Mouse (Mus musculus) Patski (cell line): ENCODE data around the gene Prok1. TPM values are rescaled to one million over a fixed set of nuclear protein-coding genes. Genes with fewer than 3 reads are reported as not detected.
A peak's percentile ranks its signal among the peaks of the same experiment; 100 is the strongest.

Experiments
- ATAC-seq: fragments of 100-300 bp; one replicate; pipeline ENCODE4 v1.8.0; 2021
- CTCF ChIA-PET: fragments of 350-600 bp; sonication (Branson Sonifier 250); formaldehyde crosslinking; loops from one replicate; lab custom pipeline; 2022; ENCODE audit warnings: inconsistent platforms; lab: Charles Lee
- POLR2A ChIA-PET: fragments of 350-600 bp; sonication (Branson Sonifier 250); formaldehyde crosslinking; loops from one replicate; lab custom pipeline; 2022; ENCODE audit warnings: antibody characterized with exemption, inconsistent platforms; lab: Charles Lee
- DNase-seq: peaks from one replicate; pipeline ENCODE4 v3.0.0-alpha.2; 2011; ENCODE audit warnings: low read depth, low spot score
- H3K27me3 ChIP-seq: fragments of 371-371 bp; one replicate; pipeline ENCODE4 v1.5.1; 2021
- CTCF ChIP-seq: fragments of 100-300 bp; IDR thresholded peaks from one replicate; pipeline ENCODE4 v1.5.1; 2021
- in situ Hi-C: fragments of 300-500 bp; cut with MboI; formaldehyde crosslinking; loops from 3 replicates; pipeline ENCODE4 v1.11.1; 2018; ENCODE audit warnings: low pct_unique_long_range_greater_than_20kb, mixed read lengths
- polyA plus RNA-seq: library from polyadenylated mRNA; unstranded; gene quantifications from one replicate; pipeline ENCODE4 v1.2.3, GENCODE M21; 2021

The Prok1 gene
- polyA plus RNA-seq, 1 experiment from 2014 or later, result not detected

GRCm38 (mm10) chr3:107225820-107226219, 13.7 kb downstream of the Prok1 start:
- POLR2A ChIA-PET, result no interaction called here
- DNase-seq (no peak), ATAC-seq (no peak)
- in situ Hi-C loops, result no loop called here
- no peak for TF ChIP-seq CTCF
- CTCF ChIA-PET, result interaction anchor here (1.3 to 1.4 kb wide), 2 partner anchors 9 to 51 kb away, joined by 3 read pairs; no protein-coding TSS in a partner anchor
- H3K27me3 ChIP-seq, result peaks cover 14% of the 10 kb centered on the region

GRCm38 (mm10) chr3:107223230-107223629, 16.3 kb downstream of the Prok1 start:
- CTCF ChIA-PET, result no interaction called here
- ATAC-seq, result no peak
- in situ Hi-C loops, result no loop called here

GRCm38 (mm10) chr3:107221608-107222007, 17.9 kb downstream of the Prok1 start, which contains the start of gene Cym:
Cym (minus strand) TSS chr3:107221732.
- CTCF ChIA-PET, result interaction anchor here (1.1 kb wide), 1 partner anchor 12 kb away, joined by 4 read pairs; no protein-coding TSS in a partner anchor
- peaks cover 15% of the 10 kb centered on the region for H3K27me3 ChIP-seq
- no peak for DNase-seq
- in situ Hi-C loops, result no loop called here
- ATAC-seq, result no peak
- TF ChIP-seq CTCF, result no peak
- POLR2A ChIA-PET, result no interaction called here

More at GRCm38 (mm10) chr3:107223230-107223629, 16.3 kb downstream of the Prok1 start:
- H3K27me3 ChIP-seq, result peaks cover 13% of the 10 kb centered on the region
- DNase-seq, result no peak
- POLR2A ChIA-PET, result no interaction called here
- TF ChIP-seq CTCF, result no peak

- ChIA-PET POLR2A (interaction anchor here (0.6 kb wide), 1 partner anchor 45 kb away, joined by 6 read pairs; no protein-coding TSS in a partner anchor), CTCF (no interaction called here)
- in situ Hi-C loops, result no loop called here
- H3K27me3 ChIP-seq, result peaks cover 12% of the 10 kb centered on the region
- ATAC-seq (no peak), DNase-seq (no peak)
- TF ChIP-seq CTCF, result no peak
Measured at GRCm38 (mm10) chr3:107218572-107218971, 20.9 kb downstream of the Prok1 start.

GRCm38 (mm10) chr3:107217101-107217480, 22.4 kb downstream of the Prok1 start:
- POLR2A ChIA-PET, result no interaction called here
- peaks cover 12% of the 10 kb centered on the region for H3K27me3 ChIP-seq
- CTCF ChIA-PET, result interaction anchor here (1.1 to 1.4 kb wide), 2 partner anchors 12 to 14 kb away, joined by 3 to 5 read pairs; partner anchors contain the start of gene A630076J17Rik
- ATAC-seq (no peak), DNase-seq (no peak)
- in situ Hi-C loops, result no loop called here
- TF ChIP-seq CTCF, result no peak

- no peak for TF ChIP-seq CTCF
- POLR2A ChIA-PET, result no interaction called here
- DNase-seq (no peak), ATAC-seq (no peak)
- in situ Hi-C loops, result no loop called here
- CTCF ChIA-PET, result interaction anchor here (1.1 to 1.4 kb wide), 2 partner anchors 13 to 14 kb away, joined by 3 to 5 read pairs; partner anchors contain the start of gene A630076J17Rik
- peaks cover 12% of the 10 kb centered on the region for H3K27me3 ChIP-seq
Measured at GRCm38 (mm10) chr3:107216400-107217100, 23.0 kb downstream of the Prok1 start.

GRCm38 (mm10) chr3:107214606-107215005, 24.9 kb downstream of the Prok1 start:
- ChIA-PET POLR2A (no interaction called here), CTCF (no interaction called here)
- DNase-seq (no peak), ATAC-seq (no peak)
- H3K27me3 ChIP-seq, result peaks cover 3% of the 10 kb centered on the region
- in situ Hi-C loops, result no loop called here
- TF ChIP-seq CTCF, result no peak

- CTCF ChIA-PET, result interaction anchor here (1.1 to 2.0 kb wide), 3 partner anchors 15 to 255 kb away, joined by 3 to 6 read pairs (median 4); no protein-coding TSS in a partner anchor
- TF ChIP-seq CTCF, result no peak
- in situ Hi-C loops, result no loop called here
- POLR2A ChIA-PET, result no interaction called here
- H3K27me3 ChIP-seq, result no peaks in the 10 kb centered on the region
- no peak for DNase-seq
- ATAC-seq, result no peak
Measured at GRCm38 (mm10) chr3:107207625-107208253, 31.8 kb downstream of the Prok1 start.

- TF ChIP-seq CTCF, result no peak
- in situ Hi-C loops, result no loop called here
- H3K27me3 ChIP-seq, result no peaks in the 10 kb centered on the region
- DNase-seq (no peak), ATAC-seq (no peak)
- ChIA-PET CTCF (interaction anchor here (0.8 to 2.0 kb wide), 13 partner anchors 10 to 1424 kb away, joined by 3 to 9 read pairs (median 4); partner anchors contain the start of gene A630076J17Rik), POLR2A (no interaction called here)
Measured at GRCm38 (mm10) chr3:107206490-107207150, 32.9 kb downstream of the Prok1 start.

- ChIA-PET CTCF (interaction anchor here (0.8 to 1.9 kb wide), 14 partner anchors 9 to 1424 kb away, joined by 3 to 9 read pairs (median 4); partner anchors contain the start of gene A630076J17Rik), POLR2A (no interaction called here)
- peaks cover 3% of the 10 kb centered on the region for H3K27me3 ChIP-seq
- DNase-seq (peak; percentile 13), ATAC-seq (no peak)
- TF ChIP-seq CTCF, result peak; percentile 97
- in situ Hi-C loops, result no loop called here
Measured at GRCm38 (mm10) chr3:107205994-107206393, 33.5 kb downstream of the Prok1 start.
